Mouse (Mus musculus) embryonic facial prominence, embryonic 13.5 days (tissue): ENCODE measurements around the gene Tmem50b. TPM values are rescaled to one million over a fixed set of nuclear protein-coding genes. Genes with fewer than 3 reads are reported as not detected.
A peak's percentile ranks its signal among the peaks of the same experiment; 100 is the strongest.
"Not testable (repeated sequence)": the region's sequence is repeated elsewhere in the genome, so short reads cannot be mapped to it uniquely, and the experiment has no call there.

ENCODE experiments used
- ATAC-seq: fragments of 200-750 bp; cut with Nextera tagmentation; 2 replicates; pipeline ENCODE4 v1.8.0; 2017; ENCODE audit warnings: low read depth; ENCODE audit not compliant: insufficient number of reproducible peaks, insufficient read depth, low FRiP score, low TSS enrichment
- H3K27ac ChIP-seq: fragments of 300-500 bp; sonication (generic); 2 replicates; pipeline ENCODE4 v1.5.1; 2015; ENCODE audit warnings: moderate library complexity, mild to moderate bottlenecking, inconsistent platforms
- H3K27me3 ChIP-seq: fragments of 300-500 bp; sonication (generic); 2 replicates; pipeline ENCODE4 v1.6.1; 2015; ENCODE audit warnings: mild to moderate bottlenecking, inconsistent platforms
- H3K36me3 ChIP-seq: fragments of 300-500 bp; sonication (generic); 2 replicates; pipeline ENCODE4 v1.6.1; 2015; ENCODE audit warnings: mild to moderate bottlenecking, inconsistent platforms
- H3K4me1 ChIP-seq: fragments of 300-500 bp; sonication (generic); 2 replicates; pipeline ENCODE4 v1.6.1; 2015; ENCODE audit warnings: inconsistent platforms
- H3K4me2 ChIP-seq: fragments of 300-500 bp; sonication (generic); 2 replicates; pipeline ENCODE4 v1.6.1; 2015; ENCODE audit warnings: moderate library complexity, mild to moderate bottlenecking, inconsistent platforms
- H3K4me3 ChIP-seq: fragments of 300-500 bp; sonication (generic); 2 replicates; pipeline ENCODE4 v1.5.1; 2015; ENCODE audit warnings: mild to moderate bottlenecking, inconsistent platforms
- H3K9ac ChIP-seq: fragments of 300-500 bp; sonication (generic); 2 replicates; pipeline ENCODE4 v1.6.1; 2015; ENCODE audit warnings: mild to moderate bottlenecking, inconsistent platforms
- H3K9me3 ChIP-seq: fragments of 300-500 bp; sonication (generic); 2 replicates; pipeline ENCODE4 v1.6.1; 2016; ENCODE audit warnings: inconsistent platforms
- WGBS: fragments of 180-500 bp; shearing (Covaris S2); methylation state at CpG from one replicate; pipeline ENCODE4 v1.1.7; 2015; ENCODE audit warnings: mixed read lengths; 5-methylcytosine and 5-hydroxymethylcytosine counted together
- polyA plus RNA-seq: library from polyadenylated mRNA; unstranded; fragments of >200 nt; fragmentation: Nextera tagmentation; extraction: Ambion mirVana; gene quantifications from 2 replicates; pipeline ENCODE4 v1.2.1, GENCODE M21; 2015

Gene Tmem50b
- 30.7 and 36.8 TPM in 2 replicates for polyA plus RNA-seq

- H3K9me3 ChIP-seq, result no peaks in the 10 kb centered on the region
- ATAC-seq, result peak; percentile 97
- H3K4me3 ChIP-seq, result peak within 1 kb of the TSS; percentile 81
- peaks cover 24% of the 10 kb centered on the region for H3K4me1 ChIP-seq
- WGBS, result under 1% methylated on average over 33 of the region's 34 CpGs
- H3K27me3 ChIP-seq, result peaks cover 7% of the 10 kb centered on the region; the same call in 1 of the 2 replicates
- peak within 1 kb of the TSS; percentile 78 for H3K9ac ChIP-seq
- H3K4me2 ChIP-seq, result peak within 1 kb of the TSS; percentile 85
- no peak within 1 kb of the TSS for H3K27ac ChIP-seq
- H3K36me3 ChIP-seq, result no peaks in the 10 kb centered on the region
These were observed at the start of gene Tmem50b for GRCm38 (mm10) chr16:91597672-91598010. TSS of gene Tmem50b (minus strand) at chr16:91597800.

GRCm38 (mm10) chr16:91646681-91647419 lies 49.2 kb upstream of the Tmem50b start, which contains the start of gene Gart:
TSS of gene Gart (minus strand) at chr16:91646952.
- ATAC-seq, result peak; percentile 88

GRCm38 (mm10) chr16:91645995-91646602 lies 48.5 kb upstream of the Tmem50b start:
- Histone ChIP-seq H3K9ac (peak overlapping the region; percentile 93), H3K4me2 (peak overlapping the region; percentile 88), H3K27me3 (no peaks in the 10 kb centered on the region), H3K27ac (peak overlapping the region; percentile 98), H3K4me3 (peak overlapping the region; percentile 79), H3K9me3 (no peaks in the 10 kb centered on the region), H3K4me1 (peaks cover 12% of the 10 kb centered on the region), H3K36me3 (peaks cover 23% of the 10 kb centered on the region)
- WGBS, result 2% methylated on average over 11 of the region's 11 CpGs
- no peak for ATAC-seq

More at GRCm38 (mm10) chr16:91646681-91647419, 49.2 kb upstream of the Tmem50b start, which contains the start of gene Gart:
- H3K27ac ChIP-seq, result peak within 1 kb of the TSS; percentile 98
- peaks cover 12% of the 10 kb centered on the region for H3K4me1 ChIP-seq
- H3K4me3 ChIP-seq, result peak within 1 kb of the TSS; percentile 79
- peak within 1 kb of the TSS; percentile 88 for H3K4me2 ChIP-seq
- no peaks in the 10 kb centered on the region for H3K9me3 ChIP-seq
- under 1% methylated on average over 59 of the region's 59 CpGs for WGBS
- no peaks in the 10 kb centered on the region for H3K27me3 ChIP-seq
- H3K36me3 ChIP-seq, result peaks cover 20% of the 10 kb centered on the region
- peak within 1 kb of the TSS; percentile 93 for H3K9ac ChIP-seq

GRCm38 (mm10) chr16:91645420-91645819 lies 47.8 kb upstream of the Tmem50b start:
- ATAC-seq, H3K27me3 ChIP-seq, H3K9me3 ChIP-seq, H3K4me3 ChIP-seq, H3K9ac ChIP-seq, H3K4me1 ChIP-seq, H3K27ac ChIP-seq: not testable (repeated sequence)
- H3K4me2 ChIP-seq, result peak overlapping the region; percentile 88
- WGBS, result 50% methylated on average over 1 of the region's 2 CpGs
- H3K36me3 ChIP-seq, result peaks cover 26% of the 10 kb centered on the region

- Histone ChIP-seq H3K27ac (no peak overlapping the region), H3K4me1 (peaks cover 8% of the 10 kb centered on the region), H3K9ac (no peak overlapping the region), H3K4me3 (no peak overlapping the region), H3K4me2 (no peak overlapping the region), H3K27me3 (no peaks in the 10 kb centered on the region), H3K36me3 (peaks cover 31% of the 10 kb centered on the region), H3K9me3 (no peaks in the 10 kb centered on the region)
- WGBS, result 83% methylated on average over 2 of the region's 2 CpGs
- no peak for ATAC-seq
These were observed 47.3 kb upstream of the Tmem50b start for GRCm38 (mm10) chr16:91644901-91645300.

- Histone ChIP-seq H3K9ac (no peak overlapping the region), H3K36me3 (peaks cover 78% of the 10 kb centered on the region), H3K27ac (no peak overlapping the region), H3K4me1 (peaks cover 4% of the 10 kb centered on the region; the same call in 1 of the 2 replicates), H3K27me3 (no peaks in the 10 kb centered on the region), H3K4me2 (no peak overlapping the region), H3K9me3 (no peaks in the 10 kb centered on the region), H3K4me3 (no peak overlapping the region)
- no peak for ATAC-seq
- 94% methylated on average over 8 of the region's 8 CpGs for WGBS
These were observed 42.6 kb upstream of the Tmem50b start for GRCm38 (mm10) chr16:91640171-91640570.

- H3K9me3 ChIP-seq, result no peaks in the 10 kb centered on the region
- no peak for ATAC-seq
- 97% methylated on average over 2 of the region's 2 CpGs for WGBS
- H3K4me1 ChIP-seq, result peaks cover under 1% of the 10 kb centered on the region; the same call in 1 of the 2 replicates
- no peaks in the 10 kb centered on the region for H3K27me3 ChIP-seq
- H3K9ac ChIP-seq, result no peak overlapping the region
- peaks cover 82% of the 10 kb centered on the region for H3K36me3 ChIP-seq
- H3K27ac ChIP-seq, result no peak overlapping the region
- no peak overlapping the region for H3K4me2 ChIP-seq
- no peak overlapping the region for H3K4me3 ChIP-seq
These were observed 42.0 kb upstream of the Tmem50b start for GRCm38 (mm10) chr16:91639636-91640035.

- Histone ChIP-seq H3K9ac (no peak overlapping the region), H3K4me2 (no peak overlapping the region), H3K4me3 (no peak overlapping the region), H3K36me3 (peaks cover 86% of the 10 kb centered on the region), H3K9me3 (no peaks in the 10 kb centered on the region), H3K27ac (no peak overlapping the region), H3K4me1 (no peaks in the 10 kb centered on the region), H3K27me3 (no peaks in the 10 kb centered on the region)
- 89% methylated on average over 5 of the region's 5 CpGs for WGBS
- no peak for ATAC-seq
These were observed 41.6 kb upstream of the Tmem50b start for GRCm38 (mm10) chr16:91639161-91639560.

DNA sequence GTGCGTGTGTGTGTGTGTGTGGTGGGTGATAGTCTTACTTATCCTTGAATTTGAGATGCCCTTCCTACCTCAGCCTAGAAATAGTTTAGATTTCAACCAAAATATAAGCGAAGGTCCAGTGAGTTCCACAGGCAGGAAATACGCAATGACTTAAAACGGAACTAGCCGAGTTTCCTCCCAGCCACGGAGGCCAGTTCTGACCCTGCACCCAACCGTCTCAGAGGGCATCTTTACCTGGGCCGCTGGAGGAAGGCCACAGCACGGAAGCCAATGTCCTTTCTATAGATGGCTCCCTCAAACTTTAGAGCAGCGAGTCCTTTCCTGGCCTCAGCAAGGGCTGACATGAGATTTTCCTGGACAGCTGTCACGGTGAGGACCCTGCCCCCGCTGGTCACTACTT lies 36.0 kb upstream of the Tmem50b start:
- WGBS, result 86% methylated on average over 12 of the region's 12 CpGs
- Histone ChIP-seq H3K27ac (no peak overlapping the region), H3K4me2 (no peak overlapping the region), H3K4me3 (no peak overlapping the region), H3K36me3 (peaks cover 95% of the 10 kb centered on the region), H3K9me3 (no peaks in the 10 kb centered on the region), H3K27me3 (no peaks in the 10 kb centered on the region), H3K9ac (no peak overlapping the region), H3K4me1 (no peaks in the 10 kb centered on the region)
- ATAC-seq, result no peak

- no peaks in the 10 kb centered on the region for H3K4me1 ChIP-seq
- WGBS, result 93% methylated on average over 7 of the region's 7 CpGs
- ATAC-seq, result no peak
- no peak overlapping the region for H3K4me3 ChIP-seq
- no peaks in the 10 kb centered on the region for H3K27me3 ChIP-seq
- H3K36me3 ChIP-seq, result peaks cover 95% of the 10 kb centered on the region
- H3K9ac ChIP-seq, result no peak overlapping the region
- no peak overlapping the region for H3K27ac ChIP-seq
- H3K9me3 ChIP-seq, result no peaks in the 10 kb centered on the region
- H3K4me2 ChIP-seq, result no peak overlapping the region
These were observed 35.3 kb upstream of the Tmem50b start for GRCm38 (mm10) chr16:91632940-91633339.

GRCm38 (mm10) chr16:91632439-91632838 lies 34.8 kb upstream of the Tmem50b start:
- Histone ChIP-seq H3K27ac (no peak overlapping the region), H3K27me3 (no peaks in the 10 kb centered on the region), H3K36me3 (peaks cover 95% of the 10 kb centered on the region), H3K9ac (no peak overlapping the region), H3K4me2 (no peak overlapping the region), H3K4me3 (no peak overlapping the region), H3K9me3 (no peaks in the 10 kb centered on the region), H3K4me1 (no peaks in the 10 kb centered on the region)
- WGBS, result 85% methylated on average over 5 of the region's 5 CpGs
- no peak for ATAC-seq

DNA sequence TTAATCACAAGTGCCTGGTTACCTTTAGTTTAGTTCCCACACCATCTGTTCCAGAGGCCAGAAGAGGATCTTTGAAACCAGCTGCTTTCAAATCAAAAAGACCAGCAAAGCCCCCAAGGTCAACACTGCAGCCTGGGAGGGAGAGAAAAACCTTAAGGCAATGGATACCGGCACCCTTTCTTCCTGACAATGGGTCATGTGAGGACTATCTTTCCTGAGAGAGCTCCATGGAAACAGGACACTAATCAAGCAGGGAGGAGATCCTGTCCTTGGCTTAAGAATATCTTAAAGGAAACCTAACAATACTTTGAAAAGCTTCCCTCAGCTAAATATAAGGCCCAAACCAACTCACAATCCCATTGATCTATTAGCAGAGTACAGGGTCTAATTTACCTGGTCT lies 33.0 kb upstream of the Tmem50b start:
- H3K27ac ChIP-seq, result no peak overlapping the region
- H3K4me2 ChIP-seq, result no peak overlapping the region
- whole genome bisulfite sequencing, result 57% methylated on average over 1 of the region's 1 CpGs
- H3K27me3 ChIP-seq, result no peaks in the 10 kb centered on the region
- H3K36me3 ChIP-seq, result peaks cover 93% of the 10 kb centered on the region
- no peaks in the 10 kb centered on the region for H3K4me1 ChIP-seq
- no peak overlapping the region for H3K4me3 ChIP-seq
- H3K9me3 ChIP-seq, result no peaks in the 10 kb centered on the region
- H3K9ac ChIP-seq, result no peak overlapping the region
- ATAC-seq, result no peak
